17 mouse cellular contexts compared by ENCODE assay signal in the genomic region with DNA sequence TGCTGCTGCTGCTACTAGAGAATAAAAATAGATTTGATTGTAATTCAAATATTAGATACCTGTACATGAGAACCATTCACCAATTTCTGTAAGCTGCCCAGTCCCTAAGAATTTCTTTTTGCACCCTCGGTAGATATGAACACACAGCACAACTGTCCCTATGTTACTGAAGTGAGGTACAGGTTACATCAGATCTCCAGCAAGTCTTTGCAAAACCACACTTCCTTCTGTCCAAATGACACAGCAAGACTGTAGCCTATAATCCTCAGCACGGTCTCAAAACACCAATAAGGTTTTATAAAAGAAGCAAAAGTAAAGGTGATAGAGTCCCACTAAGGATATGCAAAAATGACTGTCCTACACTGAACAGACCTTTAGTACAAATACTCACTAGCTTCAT. TPM values are rescaled to one million over a fixed set of nuclear protein-coding genes. Genes with fewer than 3 reads are reported as not detected.
"Had no signal": no experiment of that assay in that cellular context is flagged by ENCODE, and none has a peak within 500 bp of the region (broad histone marks: within the 10 kb centered on the region; RNA-seq: fewer than 3 reads in every experiment).

No protein-coding gene starts in this region.

- ATAC-seq: midbrain, embryonic 16.5 days had no signal

- H3K9ac ChIP-seq: lung, embryonic 14.5 days; midbrain, embryonic 12.5 days; neural tube, embryonic 13.5 days; stomach, embryonic 15.5 days had no signal

- H3K9me3 ChIP-seq: midbrain, embryonic 10.5 days; midbrain, embryonic 12.5 days; neural tube, embryonic 13.5 days; stomach, embryonic 15.5 days had no signal

- H3K4me3 ChIP-seq: midbrain, embryonic 10.5 days; midbrain, embryonic 12.5 days; myocyte; neural tube, embryonic 13.5 days; stomach, embryonic 15.5 days had no signal

- H3K27me3 ChIP-seq: midbrain, embryonic 12.5 days; neural tube, embryonic 13.5 days; stomach, embryonic 15.5 days had no signal

- DNase-seq: lung, adult 18-20 months; lung, embryonic 14.5 days; lung, postnatal 10 days; lung, postnatal 4 days; midbrain, embryonic 14.5 days; right cerebral cortex, postnatal 14 days; thymus, adult 2 months; thymus, postnatal 25 days; thymus, postnatal 4 days had no signal

- H3K4me1 ChIP-seq: midbrain, embryonic 10.5 days; midbrain, embryonic 12.5 days; neural tube, embryonic 13.5 days; stomach, embryonic 15.5 days had no signal

- H3K4me2 ChIP-seq: lung, embryonic 14.5 days; midbrain, embryonic 12.5 days; neural tube, embryonic 13.5 days; stomach, embryonic 15.5 days had no signal

- H3K36me3 ChIP-seq: midbrain, embryonic 10.5 days; midbrain, embryonic 12.5 days; neural tube, embryonic 13.5 days; stomach, embryonic 15.5 days had no signal

- H3K27ac ChIP-seq: midbrain, embryonic 10.5 days; midbrain, embryonic 12.5 days; neural tube, embryonic 13.5 days; stomach, embryonic 15.5 days; stomach, postnatal 0 days had no signal

RNA-seq across cellular contexts. Expression of gene Spata48, which starts 44.5 kb away (rescaled TPM):
- polyA plus RNA-seq: myocyte; urinary bladder, adult 2 months had no signal

RNA-seq across cellular contexts. Expression of gene Zpbp, which starts 44.9 kb away (rescaled TPM):
- polyA plus RNA-seq: myocyte had no signal
